ENCODE assay signal across 12 mouse cellular contexts in the genomic region with DNA sequence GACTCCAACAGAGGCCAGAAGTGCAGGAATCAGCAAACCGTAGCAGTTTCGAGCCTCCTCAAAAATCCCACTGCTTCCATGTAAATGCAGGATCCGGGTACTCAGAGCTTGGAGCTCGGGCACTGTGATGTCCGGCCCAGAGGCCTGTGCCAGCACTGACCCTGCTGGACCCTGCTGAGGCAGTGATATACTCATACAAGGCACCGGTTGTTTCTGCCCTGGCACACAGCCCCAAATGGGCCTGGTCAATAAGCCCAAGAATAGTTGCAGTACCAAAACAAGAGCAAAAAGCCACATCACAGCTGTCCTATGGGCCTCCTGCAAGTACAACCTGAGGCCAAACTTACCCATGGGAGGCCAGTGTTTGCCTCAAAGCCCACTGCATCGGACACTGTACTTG. TPM values are rescaled to one million over a fixed set of nuclear protein-coding genes. Genes with fewer than 3 reads are reported as not detected.
"Had no signal": no experiment of that assay in that cellular context is flagged by ENCODE, and none has a peak within 500 bp of the region (broad histone marks: within the 10 kb centered on the region; RNA-seq: fewer than 3 reads in every experiment).

No protein-coding gene starts in this region.

- H3K9ac ChIP-seq: limb, embryonic 12.5 days; liver, embryonic 13.5 days; liver, postnatal 0 days; lung, embryonic 15.5 days had no signal

- H3K27ac ChIP-seq: limb, embryonic 12.5 days; liver, embryonic 13.5 days; lung, embryonic 15.5 days; macrophage; stomach, postnatal 0 days had no signal

- H3K27me3 ChIP-seq: limb, embryonic 12.5 days; liver, embryonic 13.5 days had no signal

- DNase-seq: kidney, postnatal 4 days; liver; liver, embryonic 13.5 days; liver, postnatal 0 days; lung, postnatal 14 days; thymus, postnatal 4 days had no signal

- H3K36me3 ChIP-seq: limb, embryonic 12.5 days; liver, embryonic 13.5 days; lung, embryonic 15.5 days had no signal

- H3K4me1 ChIP-seq: liver, embryonic 13.5 days; megakaryocyte, embryonic 14.5 days had no signal

- H3K4me3 ChIP-seq: limb, embryonic 12.5 days; liver, embryonic 13.5 days; lung, embryonic 15.5 days; megakaryocyte, embryonic 14.5 days had no signal

- H3K4me2 ChIP-seq: limb, embryonic 12.5 days; liver, embryonic 13.5 days; lung, embryonic 15.5 days; midbrain, embryonic 11.5 days had no signal

- ATAC-seq: liver, postnatal 0 days had no signal

- H3K9me3 ChIP-seq: limb, embryonic 12.5 days; liver, embryonic 13.5 days; lung, embryonic 15.5 days had no signal

RNA-seq across cellular contexts. Expression of gene Bcl11b, which starts 36.4 kb away (rescaled TPM):
- polyA plus RNA-seq: liver, postnatal 0 days; macrophage had no signal
